Mouse (Mus musculus) heart, postnatal 14 days (tissue): Measurements from ENCODE around the gene Micu1. TPM values are rescaled to one million over a fixed set of nuclear protein-coding genes. Genes with fewer than 3 reads are reported as not detected.
"Not testable (repeated sequence)": the region's sequence is repeated elsewhere in the genome, so short reads cannot be mapped to it uniquely, and the experiment has no call there.

Experiments
- DNase-seq, 2 experiments: peaks; one replicate each; pipeline ENCODE4 v3.0.0; 2021 to 2022
- intact Hi-C: fragments of 180-260 bp; cut with DNase I; formaldehyde crosslinking; loops from one replicate; pipeline ENCODE4 v1.15.1; 2025
- total RNA-seq, 2 experiments: library from RNA; stranded (reverse); gene quantifications; 2 replicates each; pipeline ENCODE4 v1.2.3; 2021

Micu1 gene
- total RNA-seq, 2 experiments from 2014 or later = 21.9 to 25.3 TPM

DNA sequence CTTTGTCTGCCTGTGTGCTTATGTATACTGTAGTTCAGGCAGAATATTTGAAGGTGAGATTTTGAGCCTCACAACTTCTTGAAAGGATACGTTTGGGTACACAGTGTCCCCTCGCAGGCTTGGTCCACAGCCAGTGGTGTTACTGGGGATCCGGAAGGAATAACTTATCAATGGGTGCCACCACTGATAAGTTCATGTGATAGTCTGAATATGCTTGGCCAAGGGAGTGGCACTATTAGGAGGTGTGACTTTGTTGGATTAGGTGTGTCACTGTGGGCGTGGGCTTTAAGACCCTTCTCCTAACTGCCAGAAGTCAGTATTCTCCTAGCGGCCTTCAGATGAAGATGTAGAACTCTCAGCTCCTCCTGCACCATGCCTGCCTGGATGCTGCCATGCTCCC is 170.9 kb downstream of the Micu1 start:
- no peak for DNase-seq
- intact Hi-C loops = no loop called here

DNA sequence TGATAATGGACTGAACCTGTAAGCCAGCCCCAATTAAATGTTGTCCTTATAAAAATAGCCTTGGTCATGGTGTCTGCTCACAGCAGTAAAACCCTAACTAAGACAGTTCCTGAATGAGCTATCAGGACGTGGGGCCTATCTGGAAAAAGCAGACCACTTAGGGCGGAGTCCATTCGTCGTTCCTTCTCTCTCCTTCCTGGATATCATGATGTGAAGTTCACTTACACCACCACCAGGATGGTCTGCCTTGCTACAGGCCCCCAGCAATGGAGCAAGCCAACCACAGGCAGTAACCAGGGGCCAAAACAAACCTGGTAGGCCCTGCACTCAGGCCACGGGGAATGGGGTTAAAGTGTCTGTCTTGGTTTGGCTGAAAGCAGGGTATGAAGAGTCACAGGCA is 171.3 kb downstream of the Micu1 start:
- intact Hi-C loops = no loop called here
- no peak for DNase-seq

DNA sequence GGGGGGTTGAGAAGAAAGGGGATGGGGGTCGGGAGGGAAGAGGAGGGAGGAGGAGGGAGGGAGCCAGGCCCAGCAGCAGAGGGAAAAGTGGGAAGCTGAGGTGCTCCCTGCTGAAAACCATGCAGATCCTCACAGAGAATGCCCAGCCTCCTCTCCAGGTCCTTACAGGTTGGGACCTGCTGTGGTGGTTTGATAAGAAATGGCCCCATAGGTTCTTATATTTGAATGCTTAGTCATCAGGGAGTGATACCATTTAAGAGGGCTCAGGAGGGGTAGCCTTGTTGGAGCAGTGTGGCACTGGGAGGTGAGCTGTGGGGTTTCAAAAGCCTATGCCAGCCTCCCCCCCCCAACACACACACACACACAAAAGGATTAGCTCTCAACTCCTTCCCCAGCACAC is 173.1 kb downstream of the Micu1 start:
- intact Hi-C loops = no loop called here
- DNase-seq = no peak

DNA sequence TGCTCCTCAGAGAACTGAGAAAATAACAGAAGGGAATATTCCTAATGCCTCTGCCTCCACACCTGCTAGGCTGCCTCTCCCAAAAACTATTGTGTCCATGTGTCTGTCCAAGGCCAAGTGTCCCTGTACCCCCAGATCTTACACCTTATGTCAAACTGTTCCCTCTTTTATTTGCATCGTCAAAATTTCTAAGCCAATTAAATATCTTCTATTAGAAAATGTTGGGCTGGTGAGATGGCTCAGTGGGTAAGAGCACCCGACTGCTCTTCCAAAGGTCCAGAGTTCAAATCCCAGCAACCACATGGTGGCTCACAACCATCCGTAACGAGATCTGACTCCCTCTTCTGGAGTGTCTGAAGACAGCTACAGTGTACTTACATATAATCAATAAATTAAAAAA is 174.4 kb downstream of the Micu1 start:
- intact Hi-C loops, DNase-seq: not testable (repeated sequence)

DNA sequence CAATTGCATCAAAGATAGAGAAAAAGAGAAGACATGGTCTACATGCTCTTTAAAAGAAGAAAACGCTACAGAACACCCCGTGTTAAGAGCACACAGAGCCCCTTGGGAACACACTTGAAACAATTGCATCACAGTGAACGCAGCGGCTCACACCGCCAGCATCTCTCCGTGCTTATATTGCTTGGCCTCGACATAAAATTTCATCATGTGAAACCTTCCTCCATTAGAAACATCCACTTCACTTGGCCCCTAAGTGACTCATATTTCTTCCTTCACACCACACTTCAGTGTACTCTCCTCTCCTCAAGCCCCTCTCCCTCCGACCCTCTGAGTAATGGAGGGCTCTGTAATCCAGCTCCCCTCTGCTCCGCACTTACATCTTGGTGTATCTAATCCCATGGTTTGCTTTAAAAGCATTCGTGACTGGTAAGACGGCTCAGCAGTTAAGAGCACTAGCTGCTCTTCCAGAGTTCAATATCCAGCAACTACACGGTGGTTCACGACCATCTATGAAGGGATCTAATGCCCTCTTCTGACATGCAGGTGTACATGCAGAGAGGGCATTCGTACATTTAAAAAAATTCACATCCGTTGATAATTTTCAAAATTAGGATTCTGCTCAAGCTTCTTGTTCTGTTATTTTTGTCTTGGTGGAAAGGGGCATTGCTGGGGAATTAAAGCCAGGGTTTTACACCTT is 175.3 kb downstream of the Micu1 start:
- intact Hi-C loops = no loop called here

DNA sequence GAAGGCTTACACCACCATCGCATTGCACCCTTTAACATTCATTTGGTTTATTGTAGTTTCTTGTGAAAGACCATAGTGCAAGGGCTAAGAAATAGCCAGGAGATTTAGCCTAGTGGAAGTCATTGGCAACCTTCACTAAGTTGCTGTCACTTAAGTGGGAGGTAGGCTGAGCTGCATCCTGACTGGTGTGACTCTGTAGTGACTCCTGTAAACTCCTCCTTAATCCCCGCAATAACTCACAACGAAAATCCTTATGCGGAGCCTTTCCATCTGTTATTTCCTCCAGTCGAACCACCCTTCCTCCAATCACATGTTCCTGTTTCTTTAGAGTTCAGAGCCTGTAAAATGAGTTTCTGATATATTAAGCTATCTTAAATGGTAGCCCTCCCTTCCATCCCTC is 176.5 kb downstream of the Micu1 start:
- intact Hi-C loops = no loop called here

More for the DNA sequence above, 175.3 kb downstream of the Micu1 start:
- DNase-seq = no peak

DNA sequence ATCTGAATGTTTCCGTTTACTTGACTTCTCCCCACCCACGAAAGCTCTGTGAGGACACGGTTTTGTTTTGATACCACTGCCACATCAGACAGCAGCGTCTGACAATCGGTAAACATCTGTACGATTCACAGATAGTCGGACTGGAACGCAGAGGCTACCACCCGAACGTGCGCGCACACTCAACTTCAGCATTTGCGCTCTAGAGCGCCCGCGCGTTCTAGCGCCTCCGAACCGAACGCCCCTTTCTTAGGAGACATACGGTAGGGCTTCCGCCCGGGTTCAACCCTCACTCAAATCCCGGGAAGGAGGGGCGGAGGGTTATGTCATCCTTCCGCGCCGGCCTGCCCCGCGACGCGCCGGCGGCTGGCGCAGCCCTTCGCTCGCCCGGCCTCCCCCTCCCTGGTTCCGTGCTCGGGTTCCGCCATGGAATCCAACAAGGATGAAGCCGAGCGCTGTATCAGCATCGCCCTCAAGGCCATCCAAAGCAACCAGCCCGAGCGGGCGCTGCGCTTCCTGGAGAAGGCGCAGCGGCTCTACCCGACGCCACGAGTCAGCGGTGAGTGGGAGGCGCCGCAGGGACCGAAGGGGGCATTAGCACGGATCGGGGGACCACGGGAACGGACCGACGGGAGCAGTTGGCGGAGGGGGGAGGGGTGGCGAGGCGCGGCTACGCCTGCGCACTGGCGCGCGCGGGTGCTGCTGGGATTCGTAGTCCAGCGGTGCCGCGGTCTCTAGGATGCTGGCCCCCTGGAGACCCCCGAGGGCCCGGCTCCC is 177.2 kb downstream of the Micu1 start, which contains the start of gene Dnajb12:
Dnajb12 (plus strand) TSS at position 302 of the 774 bp plus-strand sequence.
- DNase-seq = peak; percentile 94
- intact Hi-C loops = no loop called here

More for the DNA sequence above, 176.5 kb downstream of the Micu1 start:
- DNase-seq = no peak

DNA sequence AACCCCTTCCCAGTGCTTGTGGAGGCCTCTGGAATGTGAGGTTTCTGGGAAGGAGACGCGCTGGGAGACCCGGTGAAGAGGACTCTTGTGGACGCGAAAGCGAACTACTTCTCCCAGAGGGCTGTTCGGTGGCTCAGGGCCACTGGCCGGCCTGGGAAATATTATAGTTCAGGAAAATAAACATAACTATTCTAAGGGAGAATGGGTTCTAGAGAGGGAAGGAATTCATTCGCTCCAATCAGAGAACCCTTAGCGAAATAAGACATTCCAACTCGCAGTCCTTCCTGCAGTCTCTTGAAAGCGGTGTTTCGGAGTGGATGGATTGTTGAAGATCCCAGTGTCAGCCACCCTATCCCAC is 177.7 kb downstream of the Micu1 start:
- DNase-seq = no peak
- intact Hi-C loops = no loop called here

DNA sequence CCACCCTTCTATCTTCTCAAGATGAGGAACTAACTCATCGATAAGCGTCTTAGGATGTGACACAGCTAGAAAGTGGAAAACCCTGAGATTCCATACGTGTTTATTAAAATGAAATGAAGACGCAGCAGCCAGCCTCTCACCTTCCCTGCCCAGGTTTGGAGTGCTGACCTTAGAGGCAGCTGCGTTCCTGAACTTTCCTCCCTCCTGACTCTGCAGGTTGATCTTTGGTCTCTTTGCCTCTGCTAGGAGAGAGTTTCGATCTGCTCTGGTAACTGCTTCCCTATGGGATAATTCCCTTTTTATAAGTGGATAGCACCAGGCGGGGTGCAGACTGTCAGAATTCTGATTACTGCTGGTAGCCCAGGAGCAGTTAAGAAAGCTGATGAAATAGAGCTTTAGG is 178.6 kb downstream of the Micu1 start:
- DNase-seq = no peak
- intact Hi-C loops = no loop called here

DNA sequence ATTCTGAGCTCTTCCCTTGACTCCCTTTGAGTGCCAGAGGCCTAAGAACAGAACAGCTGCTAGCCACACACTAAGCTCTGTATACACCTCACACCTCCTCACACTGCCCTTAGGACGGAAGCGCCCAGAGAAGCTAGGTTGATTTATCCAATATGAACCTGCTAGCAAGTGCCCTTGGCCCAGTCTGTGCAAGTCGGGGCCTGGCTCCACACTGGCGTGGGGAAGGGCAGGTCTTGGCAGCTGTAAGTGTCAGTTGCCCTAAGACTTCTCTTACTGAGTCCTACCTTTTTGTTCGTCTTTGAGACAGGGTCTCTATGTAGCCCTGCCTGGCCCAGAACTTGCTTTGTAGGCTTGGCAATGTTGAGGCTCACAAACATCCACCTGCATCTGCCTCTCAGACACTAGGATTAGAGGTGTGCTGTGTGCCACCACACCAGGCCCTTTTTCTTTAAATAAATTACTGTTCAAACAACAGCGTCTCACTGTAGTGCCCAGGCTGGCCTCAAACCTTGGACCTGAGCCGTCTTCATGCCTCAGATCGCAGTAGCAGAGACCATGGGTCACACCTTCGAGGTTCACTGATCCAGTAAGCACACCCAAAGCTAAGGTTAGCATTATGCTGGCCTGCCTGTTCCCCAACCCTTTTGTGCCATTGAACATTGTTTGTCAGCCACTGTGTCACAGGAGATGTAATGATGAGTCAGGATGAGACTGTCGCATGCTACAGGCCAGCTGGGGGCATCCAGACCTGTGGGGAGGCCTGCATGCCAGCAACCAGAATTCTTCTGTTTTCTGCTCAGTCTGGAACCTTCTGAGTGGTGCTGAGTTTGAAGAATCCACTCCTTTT is 182.3 kb downstream of the Micu1 start:
- no peak for DNase-seq
- intact Hi-C loops = no loop called here

DNA sequence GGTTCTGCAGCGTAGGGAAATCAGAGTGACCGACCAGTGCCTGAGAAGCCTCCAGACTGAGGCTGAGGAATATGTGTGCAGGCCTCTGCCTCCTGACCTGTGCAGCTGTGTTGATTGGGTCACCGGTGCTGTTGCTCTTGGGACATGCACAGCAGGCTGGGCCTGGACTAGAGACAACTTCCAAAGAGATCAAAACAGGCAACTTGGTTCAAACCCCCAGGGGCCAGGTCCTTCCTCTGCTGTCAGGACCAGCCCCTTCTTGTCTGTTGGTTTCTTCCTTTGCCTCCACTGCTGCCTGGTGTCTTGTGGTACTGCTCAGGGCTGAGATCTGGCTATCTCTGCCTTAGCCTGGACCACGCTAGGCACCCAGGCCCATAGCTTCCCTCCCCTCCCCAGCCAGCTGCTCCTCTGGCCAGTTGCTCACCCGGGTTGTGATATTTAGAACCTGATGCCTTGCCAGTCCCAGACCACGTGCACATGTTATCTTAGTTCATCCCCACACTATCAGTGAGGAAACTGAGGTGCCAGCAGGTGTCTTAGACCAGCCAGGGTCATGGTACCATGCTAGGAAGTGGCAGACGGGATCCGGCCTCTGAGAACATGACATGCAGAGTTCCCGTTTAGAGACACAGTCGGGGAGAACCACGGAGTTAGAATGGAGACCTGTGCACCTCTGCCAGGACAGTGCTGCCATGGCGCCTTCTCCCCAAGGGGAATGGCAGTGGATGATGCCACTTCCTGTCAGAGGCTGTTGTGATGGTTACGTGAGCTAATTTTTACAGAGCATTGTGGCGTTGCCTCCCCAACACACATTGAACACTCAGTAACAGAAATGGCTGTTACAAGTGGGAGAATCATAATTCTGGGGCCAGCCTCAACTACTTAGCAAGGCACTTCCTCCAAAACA is 183.2 kb downstream of the Micu1 start:
- intact Hi-C loops = no loop called here
- no peak for DNase-seq

DNA sequence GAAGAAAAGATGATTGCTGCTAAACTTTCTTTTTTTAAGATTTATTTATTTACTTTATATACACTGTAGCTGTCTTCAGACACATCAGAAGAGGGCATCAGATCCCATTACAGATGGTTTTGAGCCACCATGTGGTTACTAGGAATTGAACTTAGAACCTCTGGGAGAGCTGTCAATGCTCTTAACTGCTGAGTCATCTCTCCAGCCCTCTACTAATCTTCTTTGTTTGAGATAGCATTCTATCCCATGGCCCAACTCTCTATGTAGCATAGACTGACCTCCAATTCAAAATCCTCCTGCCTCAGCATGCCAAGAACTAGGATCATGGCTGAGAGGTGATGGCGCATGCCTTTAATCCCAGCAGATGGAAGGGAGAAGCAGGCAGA is 183.8 kb downstream of the Micu1 start:
- DNase-seq = no peak
- intact Hi-C loops = no loop called here

DNA sequence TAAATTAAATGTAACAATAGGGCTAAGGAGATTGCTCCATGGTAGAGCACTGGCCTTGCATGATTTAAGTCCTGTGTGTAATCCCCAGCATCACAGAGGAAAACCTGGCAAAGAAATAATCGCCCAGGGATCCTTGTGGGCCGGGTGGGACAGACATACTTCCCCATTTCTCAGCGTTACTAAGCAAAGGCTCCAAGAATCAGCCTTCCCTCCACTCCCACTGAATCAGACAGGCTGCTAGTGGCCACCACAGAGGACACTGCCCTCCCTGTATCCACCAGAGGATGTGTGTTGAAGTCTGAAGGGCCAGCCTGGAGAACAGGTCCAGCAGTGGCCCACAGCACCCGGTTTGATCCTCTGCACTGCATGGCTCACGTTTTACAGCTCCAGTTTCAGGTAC is 185.2 kb downstream of the Micu1 start:
- DNase-seq = no peak

DNA sequence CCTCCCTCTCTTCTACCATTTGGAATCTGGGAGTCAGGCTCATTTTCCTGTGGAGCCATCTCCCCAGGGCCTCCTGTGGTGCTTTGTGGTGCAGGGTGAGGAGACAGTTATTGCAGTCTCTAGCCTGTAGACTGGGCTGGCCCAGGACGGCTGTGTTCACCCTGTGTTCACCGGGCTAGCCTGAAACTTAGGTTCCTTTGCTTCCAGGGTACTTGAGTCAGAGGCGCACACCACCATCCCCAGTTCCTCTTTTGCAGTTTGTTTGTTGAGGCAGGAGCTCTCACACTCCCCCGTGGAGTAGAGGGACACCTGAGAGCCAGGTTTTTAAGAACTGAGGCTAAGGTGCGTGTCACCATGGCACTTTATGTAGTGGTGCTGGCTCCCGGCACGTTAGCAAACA is 187.1 kb downstream of the Micu1 start:
- no peak for DNase-seq
- intact Hi-C loops = no loop called here

More for the DNA sequence above, 185.2 kb downstream of the Micu1 start:
- intact Hi-C loops = no loop called here

DNA sequence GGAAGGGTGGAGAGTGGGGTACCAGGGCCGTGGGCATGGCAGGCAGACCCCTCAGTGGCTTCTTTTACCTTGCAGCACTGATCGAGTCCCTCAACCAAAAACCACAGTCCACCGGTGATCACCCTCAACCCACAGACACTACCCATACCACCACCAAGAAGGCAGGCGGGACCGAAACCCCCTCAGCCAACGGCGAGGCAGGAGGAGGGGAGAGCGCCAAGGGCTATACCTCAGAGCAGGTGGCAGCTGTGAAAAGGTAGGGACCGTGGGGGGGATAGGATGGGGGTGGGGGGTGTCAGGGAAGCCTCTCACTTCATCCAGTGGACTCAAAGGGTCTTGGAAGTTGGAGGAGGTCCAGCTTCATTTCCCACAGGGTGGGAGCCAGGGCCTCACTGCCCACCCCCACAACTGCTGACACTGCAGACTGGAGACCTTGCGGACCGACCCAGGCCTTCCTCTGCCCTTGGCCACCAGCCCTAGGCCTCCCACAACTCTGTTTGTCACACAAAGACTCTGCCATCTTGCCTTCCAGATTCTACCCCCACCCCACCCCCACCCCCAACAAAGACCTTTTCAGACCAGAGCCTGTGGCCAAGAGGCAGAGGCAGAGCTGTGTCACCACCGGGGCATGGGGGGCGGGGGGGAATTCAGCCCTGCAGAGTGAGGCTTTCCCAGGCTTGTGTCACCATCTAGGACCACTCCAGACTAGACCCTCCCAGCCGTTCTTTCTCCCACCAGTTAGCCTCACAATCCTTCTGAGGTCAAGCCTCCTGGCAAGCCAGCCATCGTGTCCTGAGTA is 187.9 kb downstream of the Micu1 start:
- intact Hi-C loops = loop anchor here (5.0 kb wide), 2 partner anchors 257 to 357 kb away; no protein-coding TSS in a partner anchor
- no peak for DNase-seq

DNA sequence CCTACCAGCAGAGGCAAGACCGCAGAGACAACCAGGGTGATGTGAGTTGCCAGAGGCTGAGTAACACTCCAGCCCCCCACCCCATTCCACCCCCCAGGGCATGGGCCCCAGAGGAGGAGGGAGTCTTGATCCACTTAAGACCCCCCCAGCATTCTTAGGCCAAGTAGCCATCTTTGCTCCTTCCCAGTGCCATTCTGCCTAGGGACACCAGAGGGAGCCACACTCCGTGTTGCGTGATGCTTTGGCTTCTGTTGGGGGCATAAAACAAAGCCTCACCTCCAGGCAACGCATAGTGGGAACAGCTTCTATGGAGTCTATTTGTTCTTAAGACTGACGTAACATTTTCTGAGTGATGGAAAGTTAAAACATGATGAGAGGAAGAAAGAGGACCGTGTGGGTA is 190.7 kb downstream of the Micu1 start:
- intact Hi-C loops = loop anchor here (1.0 to 5.0 kb wide), 4 partner anchors 110 to 354 kb away; partner anchors contain the start of gene Anapc16
- DNase-seq = peak; percentile 72 to 81

DNA sequence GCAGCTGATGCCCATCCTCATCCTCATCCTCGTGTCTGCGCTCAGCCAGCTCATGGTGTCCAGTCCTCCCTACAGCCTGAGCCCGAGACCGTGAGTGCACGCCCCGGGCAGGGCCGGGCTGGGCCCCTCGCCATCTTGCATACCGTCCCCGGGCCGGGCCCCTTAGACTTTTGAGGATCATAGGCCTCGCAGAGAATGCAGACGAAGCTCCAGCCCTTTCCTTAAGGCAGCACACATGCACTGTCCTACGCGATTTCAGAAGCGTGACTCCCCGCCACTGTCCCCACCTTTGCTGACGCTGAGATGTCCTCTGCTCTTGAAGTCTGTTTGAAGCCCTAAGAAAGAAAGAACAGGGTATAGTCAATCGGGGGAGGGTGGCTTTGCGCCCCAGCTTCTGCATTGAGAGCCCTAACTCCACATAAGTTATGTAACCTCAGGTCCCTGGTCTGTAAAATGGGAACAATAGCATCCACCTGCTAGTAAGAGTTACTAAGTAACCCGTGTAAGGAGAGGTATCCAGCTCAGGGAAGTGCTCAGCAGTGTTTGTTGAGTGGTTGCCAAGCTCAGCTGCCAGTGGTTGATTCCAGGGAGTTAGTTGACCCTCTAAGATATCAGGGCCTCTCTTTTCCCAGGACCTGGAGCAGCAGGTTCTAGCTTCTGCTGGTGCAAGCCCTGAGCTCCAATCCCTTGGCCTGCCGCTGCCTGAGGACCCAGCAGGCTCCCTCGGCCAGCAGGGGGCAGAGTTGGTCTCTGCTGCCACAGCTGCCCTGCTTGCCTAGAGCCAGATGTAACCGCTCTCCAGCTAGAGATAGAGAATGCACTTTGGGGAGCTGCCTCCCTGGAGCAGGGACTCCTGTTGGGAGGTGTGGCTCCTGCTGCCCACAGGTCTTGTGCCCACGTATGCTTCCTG is 192.2 kb downstream of the Micu1 start:
- intact Hi-C loops = loop anchor here (1.0 to 5.0 kb wide), 4 partner anchors 57 to 353 kb away; partner anchors contain the start of gene Ddit4
- DNase-seq = peak; percentile 94 to 95
